Mouse (Mus musculus) lung, embryonic 14.5 days (tissue): ENCODE results near the gene Rnf133. TPM values are rescaled to one million over a fixed set of nuclear protein-coding genes. Genes with fewer than 3 reads are reported as not detected.

Experiments
- ATAC-seq: fragments of 200-750 bp; cut with Nextera tagmentation; 2 replicates; pipeline ENCODE4 v1.8.0; 2017; ENCODE audit warnings: mild to moderate bottlenecking, moderate TSS enrichment, moderate library complexity; ENCODE audit not compliant: insufficient read depth
- DNase-seq: peaks from one replicate; pipeline ENCODE4 v3.0.0-alpha.2; 2015
- H3K27ac ChIP-seq: fragments of 300-500 bp; sonication (generic); 2 replicates; pipeline ENCODE4 v1.5.1; 2014; ENCODE audit warnings: low read depth, mild to moderate bottlenecking, moderate library complexity
- H3K27me3 ChIP-seq: fragments of 300-500 bp; sonication (generic); 2 replicates; pipeline ENCODE4 v1.6.1; 2014; ENCODE audit warnings: low read length, control low read depth; ENCODE audit not compliant: insufficient read depth
- H3K36me3 ChIP-seq: fragments of 300-500 bp; sonication (generic); 2 replicates; pipeline ENCODE4 v1.6.1; 2014; ENCODE audit warnings: control low read depth; ENCODE audit not compliant: insufficient read depth
- H3K4me1 ChIP-seq: fragments of 300-500 bp; sonication (generic); 2 replicates; pipeline ENCODE4 v1.6.1; 2014; ENCODE audit warnings: antibody characterized with exemption, control low read depth; ENCODE audit not compliant: insufficient read depth
- H3K4me2 ChIP-seq: fragments of 300-500 bp; sonication (generic); 2 replicates; pipeline ENCODE4 v1.6.1; 2014; ENCODE audit warnings: mild to moderate bottlenecking
- H3K4me3 ChIP-seq: fragments of 300-500 bp; sonication (generic); 2 replicates; pipeline ENCODE4 v1.5.1; 2014; ENCODE audit warnings: low read depth, low read length
- H3K9ac ChIP-seq: fragments of 300-500 bp; sonication (generic); 2 replicates; pipeline ENCODE4 v1.6.1; 2014
- H3K9me3 ChIP-seq: fragments of 300-500 bp; sonication (generic); 2 replicates; pipeline ENCODE4 v1.6.1; 2016; ENCODE audit warnings: low read depth, low read length, control low read depth
- CTCF ChIP-seq: IDR thresholded peaks from 2 replicates; pipeline ENCODE4 v1.5.1; 2016; ENCODE audit warnings: antibody characterized with exemption, low read depth
- WGBS: fragments of 180-500 bp; shearing (Covaris S2); extraction: QIAGEN DNeasy Blood & Tissue Kit; methylation state at CpG from one replicate; pipeline ENCODE4 v1.1.7; 2014; 5-methylcytosine and 5-hydroxymethylcytosine counted together
- polyA plus RNA-seq: library from polyadenylated mRNA; unstranded; fragments of >200 nt; fragmentation: Nextera tagmentation; extraction: Ambion mirVana; gene quantifications from 2 replicates; pipeline ENCODE4 v1.2.1, GENCODE M21; 2014

The Rnf133 gene
- polyA plus RNA-seq, 1 experiment from 2014 or later = 0.13 TPM

GRCm38 (mm10) chr6:23634016-23634415 lies 16.1 kb downstream of the Rnf133 start:
- Histone ChIP-seq H3K36me3 (no peaks in the 10 kb centered on the region), H3K27ac (no peak overlapping the region), H3K9me3 (no peaks in the 10 kb centered on the region), H3K9ac (no peak overlapping the region), H3K4me1 (no peaks in the 10 kb centered on the region), H3K4me3 (no peak overlapping the region), H3K4me2 (no peak overlapping the region), H3K27me3 (no peaks in the 10 kb centered on the region)
- ATAC-seq (no peak), DNase-seq (no peak)
- no peak for TF ChIP-seq CTCF
- 83% methylated on average over 9 of the region's 9 CpGs for WGBS

GRCm38 (mm10) chr6:23630465-23630864 lies 19.6 kb downstream of the Rnf133 start:
- Histone ChIP-seq H3K9me3 (no peaks in the 10 kb centered on the region), H3K27ac (no peak overlapping the region), H3K4me2 (no peak overlapping the region), H3K4me3 (no peak overlapping the region), H3K4me1 (no peaks in the 10 kb centered on the region), H3K36me3 (no peaks in the 10 kb centered on the region), H3K27me3 (no peaks in the 10 kb centered on the region), H3K9ac (no peak overlapping the region)
- no peak for ATAC-seq
- 35% methylated on average over 4 of the region's 4 CpGs for WGBS
- DNase-seq = no peak
- no peak for TF ChIP-seq CTCF

Other genes starting within 250 kb of the Rnf133 start
- gene Rnf148, start 4.8 kb upstream of the Rnf133 start, polyA plus RNA-seq = not detected in 2 replicates
- gene Cadps2, start 189.1 kb upstream of the Rnf133 start, polyA plus RNA-seq = 6.7 and 8.8 TPM in 2 replicates